Mouse (Mus musculus) adrenal gland (tissue): ENCODE data around the gene Stn1.

Experiments
- intact Hi-C: fragments of 180-260 bp; cut with DNase I; formaldehyde crosslinking; loops from one replicate; pipeline ENCODE4 v1.15.1; 2025

The Stn1 gene

GRCm38 (mm10) chr19:47455001-47455755, 82.1 kb downstream of the Stn1 start:
- intact Hi-C loops: no loop called here

GRCm38 (mm10) chr19:47454167-47455000, 82.9 kb downstream of the Stn1 start:
- intact Hi-C loops: no loop called here

GRCm38 (mm10) chr19:47453352-47453751, 84.0 kb downstream of the Stn1 start:
- intact Hi-C loops: no loop called here

- intact Hi-C loops: no loop called here
These were observed 84.6 kb downstream of the Stn1 start for GRCm38 (mm10) chr19:47452682-47453081.

- intact Hi-C loops: no loop called here
These were observed 85.1 kb downstream of the Stn1 start for GRCm38 (mm10) chr19:47452211-47452610.

- intact Hi-C loops: no loop called here
These were observed 85.7 kb downstream of the Stn1 start for GRCm38 (mm10) chr19:47451476-47452113.
